Comparison of ENCODE assay signal across 1 mouse cellular context in the genomic region with DNA sequence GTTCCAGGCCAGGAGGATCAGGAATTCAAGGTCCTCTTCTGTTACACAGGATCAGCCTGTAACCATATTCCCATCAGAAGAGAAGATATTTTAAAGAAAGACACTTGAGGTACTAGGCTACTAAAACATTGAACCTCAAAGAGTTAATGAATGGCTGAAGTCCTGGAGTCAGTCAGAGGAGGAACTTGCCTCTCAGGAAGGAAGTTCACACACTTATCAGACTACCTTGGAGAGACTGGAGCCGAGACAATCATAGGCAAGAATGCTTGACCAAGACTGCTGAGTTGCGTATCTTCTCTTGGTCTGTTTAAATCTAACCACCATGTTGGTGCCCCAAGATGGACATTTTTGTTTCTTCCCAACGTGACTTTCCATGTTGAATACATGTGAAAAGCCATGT.
TF ChIP-seq lines count a peak whose summit lies in the region.

No protein-coding gene starts in this region.

TF ChIP-seq in MEL, 35 proteins besides CTCF, POLR2A, EP300 and RAD21:
- peak; percentile 23; the same call in 1 of the 2 replicates for TF ChIP-seq ETS1 (IDR thresholded peaks at IDR 0.05; ENCODE audit: low read depth, low read length)
- TF ChIP-seq RCOR1 (IDR thresholded peaks at IDR 0.05; ENCODE audit: low read depth, low read length): peak; percentile 18; the same call in 1 of the 2 replicates
- no peak for TF ChIP-seq ZNF384 (IDR thresholded peaks at IDR 0.05; ENCODE audit: low read depth, low read length)
- TF ChIP-seq GATA1 (IDR thresholded peaks at IDR 0.05; ENCODE audit: low read depth, low read length): peak; percentile 62; the same call in 1 of the 2 replicates
